Mouse (Mus musculus): ENCODE measurements around the gene Dst. TPM values are rescaled to one million over a fixed set of nuclear protein-coding genes. Genes with fewer than 3 reads are reported as not detected.

Dst gene
- polyA plus RNA-seq, 1 experiment: 55.8 TPM

- DNase-seq: no peak
- Histone ChIP-seq H3K36me3 (ENCODE audit: control insufficient read depth, insufficient read depth, low read length) (no peaks in the 10 kb centered on the region), H3K27me3 (replicated peaks; ENCODE audit: control insufficient read depth, insufficient read depth, low read length) (no peaks in the 10 kb centered on the region), H3K4me3 (ENCODE audit: insufficient read depth, low read depth, low read length) (no peak overlapping the region), H3K27ac (ENCODE audit: insufficient read depth, low read depth, low read length) (no peak overlapping the region), H3K4me1 (ENCODE audit: control insufficient read depth, insufficient read depth, low read length) (peaks cover 8% of the 10 kb centered on the region; the same call in 1 of the 2 replicates)
- no peak for TF ChIP-seq CTCF (conservative IDR thresholded peaks at IDR 0.05; ENCODE audit: insufficient read depth, insufficient read length, low read depth, low read length)
- no peak for TF ChIP-seq POLR2A (IDR thresholded peaks at IDR 0.05; ENCODE audit: low read depth, low read length)
- WGBS: 81% methylated on average over 8 of the region's 8 CpGs
These were observed 199.1 kb downstream of the Dst start for GRCm38 (mm10) chr1:34107076-34107475.

- H3K4me1 ChIP-seq (ENCODE audit: control insufficient read depth, insufficient read depth, low read length): peaks cover 8% of the 10 kb centered on the region; the same call in 1 of the 2 replicates
- DNase-seq: no peak
- H3K27ac ChIP-seq (ENCODE audit: insufficient read depth, low read depth, low read length): no peak overlapping the region
- 68% methylated on average over 6 of the region's 6 CpGs for WGBS
- no peaks in the 10 kb centered on the region for H3K27me3 ChIP-seq (replicated peaks; ENCODE audit: control insufficient read depth, insufficient read depth, low read length)
- no peak for TF ChIP-seq CTCF (conservative IDR thresholded peaks at IDR 0.05; ENCODE audit: insufficient read depth, insufficient read length, low read depth, low read length)
- no peak overlapping the region for H3K4me3 ChIP-seq (ENCODE audit: insufficient read depth, low read depth, low read length)
- H3K36me3 ChIP-seq (ENCODE audit: control insufficient read depth, insufficient read depth, low read length): no peaks in the 10 kb centered on the region
These were observed 201.7 kb downstream of the Dst start for GRCm38 (mm10) chr1:34109599-34110210.

- 53% methylated on average over 2 of the region's 2 CpGs for WGBS
- peaks cover 8% of the 10 kb centered on the region; the same call in 1 of the 2 replicates for H3K4me1 ChIP-seq (ENCODE audit: control insufficient read depth, insufficient read depth, low read length)
These were observed 202.8 kb downstream of the Dst start for GRCm38 (mm10) chr1:34110862-34111261.

GRCm38 (mm10) chr1:34111954-34112353 lies 203.9 kb downstream of the Dst start:
- no peaks in the 10 kb centered on the region for H3K36me3 ChIP-seq (ENCODE audit: control insufficient read depth, insufficient read depth, low read length)
- no peak overlapping the region for H3K4me3 ChIP-seq (ENCODE audit: insufficient read depth, low read depth, low read length)
- TF ChIP-seq CTCF (conservative IDR thresholded peaks at IDR 0.05; ENCODE audit: insufficient read depth, insufficient read length, low read depth, low read length): no peak
- no peaks in the 10 kb centered on the region for H3K27me3 ChIP-seq (replicated peaks; ENCODE audit: control insufficient read depth, insufficient read depth, low read length)
- peaks cover 8% of the 10 kb centered on the region; the same call in 1 of the 2 replicates for H3K4me1 ChIP-seq (ENCODE audit: control insufficient read depth, insufficient read depth, low read length)
- 78% methylated on average over 2 of the region's 2 CpGs for WGBS
- no peak for DNase-seq
- H3K27ac ChIP-seq (ENCODE audit: insufficient read depth, low read depth, low read length): no peak overlapping the region

More at GRCm38 (mm10) chr1:34110862-34111261, 202.8 kb downstream of the Dst start:
- H3K27ac ChIP-seq (ENCODE audit: insufficient read depth, low read depth, low read length): no peak overlapping the region
- DNase-seq: no peak
- TF ChIP-seq CTCF (conservative IDR thresholded peaks at IDR 0.05; ENCODE audit: insufficient read depth, insufficient read length, low read depth, low read length) (no peak), POLR2A (IDR thresholded peaks at IDR 0.05; ENCODE audit: low read depth, low read length) (no peak)
- no peak overlapping the region for H3K4me3 ChIP-seq (ENCODE audit: insufficient read depth, low read depth, low read length)
- H3K27me3 ChIP-seq (replicated peaks; ENCODE audit: control insufficient read depth, insufficient read depth, low read length): no peaks in the 10 kb centered on the region
- H3K36me3 ChIP-seq (ENCODE audit: control insufficient read depth, insufficient read depth, low read length): no peaks in the 10 kb centered on the region

GRCm38 (mm10) chr1:34116444-34116843 lies 208.4 kb downstream of the Dst start:
- Histone ChIP-seq H3K27me3 (replicated peaks; ENCODE audit: control insufficient read depth, insufficient read depth, low read length) (no peaks in the 10 kb centered on the region), H3K36me3 (ENCODE audit: control insufficient read depth, insufficient read depth, low read length) (no peaks in the 10 kb centered on the region), H3K4me1 (ENCODE audit: control insufficient read depth, insufficient read depth, low read length) (peaks cover 8% of the 10 kb centered on the region), H3K4me3 (ENCODE audit: insufficient read depth, low read depth, low read length) (no peak overlapping the region), H3K27ac (ENCODE audit: insufficient read depth, low read depth, low read length) (no peak overlapping the region)
- DNase-seq: no peak
- TF ChIP-seq CTCF (conservative IDR thresholded peaks at IDR 0.05; ENCODE audit: insufficient read depth, insufficient read length, low read depth, low read length) (no peak), POLR2A (IDR thresholded peaks at IDR 0.05; ENCODE audit: low read depth, low read length) (no peak)
- WGBS: 50% methylated on average over 11 of the region's 11 CpGs

- Histone ChIP-seq H3K27ac (ENCODE audit: insufficient read depth, low read depth, low read length) (no peak overlapping the region), H3K4me1 (ENCODE audit: control insufficient read depth, insufficient read depth, low read length) (peaks cover 8% of the 10 kb centered on the region), H3K4me3 (ENCODE audit: insufficient read depth, low read depth, low read length) (no peak overlapping the region), H3K27me3 (replicated peaks; ENCODE audit: control insufficient read depth, insufficient read depth, low read length) (no peaks in the 10 kb centered on the region), H3K36me3 (ENCODE audit: control insufficient read depth, insufficient read depth, low read length) (no peaks in the 10 kb centered on the region)
- TF ChIP-seq POLR2A (IDR thresholded peaks at IDR 0.05; ENCODE audit: low read depth, low read length): no peak
- no peak for TF ChIP-seq CTCF (conservative IDR thresholded peaks at IDR 0.05; ENCODE audit: insufficient read depth, insufficient read length, low read depth, low read length)
- DNase-seq: no peak
- WGBS: 78% methylated on average over 9 of the region's 9 CpGs
These were observed 209.0 kb downstream of the Dst start for GRCm38 (mm10) chr1:34117056-34117455.

GRCm38 (mm10) chr1:34117709-34118108 lies 209.7 kb downstream of the Dst start:
- Histone ChIP-seq H3K27ac (ENCODE audit: insufficient read depth, low read depth, low read length) (no peak overlapping the region), H3K36me3 (ENCODE audit: control insufficient read depth, insufficient read depth, low read length) (no peaks in the 10 kb centered on the region), H3K27me3 (replicated peaks; ENCODE audit: control insufficient read depth, insufficient read depth, low read length) (no peaks in the 10 kb centered on the region), H3K4me1 (ENCODE audit: control insufficient read depth, insufficient read depth, low read length) (peaks cover 8% of the 10 kb centered on the region), H3K4me3 (ENCODE audit: insufficient read depth, low read depth, low read length) (no peak overlapping the region)
- no peak for TF ChIP-seq CTCF (conservative IDR thresholded peaks at IDR 0.05; ENCODE audit: insufficient read depth, insufficient read length, low read depth, low read length)
- no peak for TF ChIP-seq POLR2A (IDR thresholded peaks at IDR 0.05; ENCODE audit: low read depth, low read length)
- WGBS: 17% methylated on average over 3 of the region's 3 CpGs
- DNase-seq: no peak

Measured in kidney, adult 2 months (tissue).